Mouse (Mus musculus) embryonic facial prominence, embryonic 15.5 days (tissue): ENCODE data around the gene Vezf1. TPM values are rescaled to one million over a fixed set of nuclear protein-coding genes. Genes with fewer than 3 reads are reported as not detected.
"Not testable (repeated sequence)": the region's sequence is repeated elsewhere in the genome, so short reads cannot be mapped to it uniquely, and the experiment has no call there.

Experiments used
- ATAC-seq: fragments of 200-750 bp; cut with Nextera tagmentation; 2 replicates; pipeline ENCODE4 v1.8.0; 2017; ENCODE audit warnings: low read depth, moderate TSS enrichment; ENCODE audit not compliant: insufficient number of reproducible peaks, low FRiP score, low TSS enrichment
- H3K27ac ChIP-seq: fragments of 300-500 bp; sonication (generic); replicated peaks from 2 replicates; pipeline ENCODE4 v1.5.1; 2015; ENCODE audit warnings: mild to moderate bottlenecking, inconsistent platforms
- H3K27me3 ChIP-seq: fragments of 300-500 bp; sonication (generic); 2 replicates; pipeline ENCODE4 v1.6.1; 2015; ENCODE audit warnings: inconsistent platforms
- H3K36me3 ChIP-seq: fragments of 300-500 bp; sonication (generic); 2 replicates; pipeline ENCODE4 v1.6.1; 2015; ENCODE audit warnings: mild to moderate bottlenecking, inconsistent platforms
- H3K4me1 ChIP-seq: fragments of 300-500 bp; sonication (generic); 2 replicates; pipeline ENCODE4 v1.6.1; 2015; ENCODE audit warnings: inconsistent platforms
- H3K4me2 ChIP-seq: fragments of 300-500 bp; sonication (generic); replicated peaks from 2 replicates; pipeline ENCODE4 v1.6.1; 2015; ENCODE audit warnings: mild to moderate bottlenecking, inconsistent platforms
- H3K4me3 ChIP-seq: fragments of 300-500 bp; sonication (generic); replicated peaks from 2 replicates; pipeline ENCODE4 v1.5.1; 2015; ENCODE audit warnings: mild to moderate bottlenecking, inconsistent platforms
- H3K9ac ChIP-seq: fragments of 300-500 bp; sonication (generic); 2 replicates; pipeline ENCODE4 v1.6.1; 2015; ENCODE audit warnings: inconsistent platforms
- H3K9me3 ChIP-seq: fragments of 300-500 bp; sonication (generic); replicated peaks from 2 replicates; pipeline ENCODE4 v1.6.1; 2016; ENCODE audit warnings: inconsistent platforms
- WGBS: fragments of 180-500 bp; shearing (Covaris S2); methylation state at CpG from one replicate; pipeline ENCODE4 v1.1.7; 2015; 5-methylcytosine and 5-hydroxymethylcytosine counted together
- polyA plus RNA-seq: library from polyadenylated mRNA; unstranded; fragments of >200 nt; fragmentation: Nextera tagmentation; extraction: Ambion mirVana; gene quantifications from 2 replicates; pipeline ENCODE4 v1.2.1, GENCODE M21; 2015

Gene Vezf1
- polyA plus RNA-seq, 1 experiment from 2014 or later: 39.6 TPM

DNA sequence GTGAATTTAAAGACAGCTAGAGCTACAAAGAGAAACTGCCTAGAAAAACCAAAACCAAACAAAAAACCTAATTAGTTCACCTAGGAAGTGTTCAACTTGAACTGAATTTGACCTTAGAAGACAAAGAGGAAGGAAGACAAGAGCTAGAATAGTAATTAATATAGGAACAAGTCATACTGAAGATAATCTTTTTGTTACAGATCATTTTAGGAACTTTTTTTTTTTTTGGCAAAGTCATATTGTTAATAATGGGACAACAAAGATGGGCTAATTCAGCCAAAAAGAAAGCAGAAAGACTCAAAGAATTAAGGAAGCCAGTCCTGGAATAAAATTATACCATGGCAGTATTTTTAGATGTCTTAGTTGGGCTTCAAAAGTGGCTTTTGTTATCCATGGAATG is 23.8 kb upstream of the Vezf1 start:
- H3K9ac ChIP-seq: no peak overlapping the region
- no peak overlapping the region for H3K4me2 ChIP-seq
- ATAC-seq: no peak
- H3K27ac ChIP-seq: no peak overlapping the region
- no peaks in the 10 kb centered on the region for H3K27me3 ChIP-seq
- H3K4me3 ChIP-seq: no peak overlapping the region
- no peaks in the 10 kb centered on the region for H3K9me3 ChIP-seq
- peaks cover 2% of the 10 kb centered on the region for H3K36me3 ChIP-seq
- peaks cover 8% of the 10 kb centered on the region for H3K4me1 ChIP-seq

DNA sequence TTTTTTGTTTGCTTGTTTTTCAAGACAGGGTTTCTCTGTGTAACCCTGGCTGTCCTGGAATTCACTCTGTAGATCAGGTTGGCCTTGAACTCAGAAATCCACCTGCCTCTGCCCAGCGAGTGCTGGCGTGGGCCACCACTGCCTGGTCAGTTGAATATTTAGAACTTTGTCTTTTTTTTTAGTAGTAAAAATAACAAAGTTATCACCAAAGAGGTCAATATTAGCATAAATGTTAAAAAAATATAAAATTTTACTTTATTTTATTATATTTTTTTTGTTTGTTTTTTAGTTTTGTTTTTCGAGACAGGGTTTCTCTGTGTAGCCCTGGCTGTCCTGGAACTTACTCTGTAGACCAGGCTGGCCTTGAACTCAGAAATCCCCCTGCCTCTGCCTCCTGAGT is 22.9 kb upstream of the Vezf1 start:
- ATAC-seq, H3K9me3 ChIP-seq, H3K27me3 ChIP-seq, H3K4me3 ChIP-seq, H3K9ac ChIP-seq, H3K27ac ChIP-seq, H3K36me3 ChIP-seq, H3K4me2 ChIP-seq: not testable (repeated sequence)
- H3K4me1 ChIP-seq: peaks cover 17% of the 10 kb centered on the region
- 92% methylated on average over 3 of the region's 3 CpGs for WGBS

GRCm38 (mm10) chr11:88045878-88046277 is 22.2 kb upstream of the Vezf1 start:
- H3K36me3 ChIP-seq: peaks cover 13% of the 10 kb centered on the region
- H3K27me3 ChIP-seq: no peaks in the 10 kb centered on the region
- ATAC-seq: no peak
- no peaks in the 10 kb centered on the region for H3K9me3 ChIP-seq
- peaks cover 20% of the 10 kb centered on the region for H3K4me1 ChIP-seq
- H3K4me3 ChIP-seq: no peak overlapping the region
- H3K27ac ChIP-seq: no peak overlapping the region
- H3K9ac ChIP-seq: no peak overlapping the region
- 81% methylated on average over 4 of the region's 4 CpGs for WGBS
- H3K4me2 ChIP-seq: no peak overlapping the region

DNA sequence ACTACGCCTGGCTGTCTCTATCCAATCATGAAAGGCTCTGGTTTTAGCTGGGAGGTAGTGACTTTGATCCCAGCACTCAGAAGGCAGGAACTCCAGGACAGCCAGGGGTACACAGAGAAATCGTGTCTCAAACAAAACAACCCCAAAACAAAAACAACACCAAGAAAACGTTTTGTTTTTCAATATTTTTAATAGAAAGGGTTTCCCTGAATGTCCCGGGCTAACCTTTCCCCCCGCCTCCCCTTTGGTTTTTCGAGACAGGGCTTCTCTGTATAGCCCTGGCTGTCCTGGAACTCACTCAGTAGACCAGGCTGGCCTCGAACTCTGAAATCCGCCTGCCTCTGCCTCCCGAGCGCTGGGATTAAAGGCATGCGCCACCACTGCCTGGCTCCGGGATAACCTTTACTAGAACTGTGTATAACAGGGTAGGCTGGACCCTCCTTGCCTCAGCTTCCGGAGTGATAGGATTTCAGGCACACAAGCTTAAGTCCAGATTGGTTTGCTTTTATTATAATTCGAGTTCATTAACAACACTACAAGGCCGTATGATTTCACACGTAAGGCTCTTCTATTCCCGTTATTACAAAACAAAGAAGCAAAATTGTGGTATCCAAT is 21.6 kb upstream of the Vezf1 start:
- Histone ChIP-seq H3K4me1 (peaks cover 22% of the 10 kb centered on the region), H3K27ac (peak overlapping the region; percentile 98), H3K4me2 (peak overlapping the region; percentile 49), H3K36me3 (peaks cover 15% of the 10 kb centered on the region), H3K9me3 (no peaks in the 10 kb centered on the region), H3K9ac (peak overlapping the region; percentile 37), H3K27me3 (no peaks in the 10 kb centered on the region), H3K4me3 (peak overlapping the region; percentile 78)
- 57% methylated on average over 17 of the region's 17 CpGs for WGBS
- no peak for ATAC-seq

- H3K27me3 ChIP-seq: no peaks in the 10 kb centered on the region
- peak within 1 kb of the TSS; percentile 98 for H3K27ac ChIP-seq
- peak within 1 kb of the TSS; percentile 78 for H3K4me3 ChIP-seq
- under 1% methylated on average over 60 of the region's 60 CpGs for WGBS
- H3K9ac ChIP-seq: peak within 1 kb of the TSS; percentile 87
- H3K4me1 ChIP-seq: peaks cover 22% of the 10 kb centered on the region
- H3K4me2 ChIP-seq: peak within 1 kb of the TSS; percentile 56
- peaks cover 15% of the 10 kb centered on the region for H3K36me3 ChIP-seq
- peak; percentile 95 for ATAC-seq
- H3K9me3 ChIP-seq: no peaks in the 10 kb centered on the region
Measured at GRCm38 (mm10) chr11:88046944-88047794, 20.9 kb upstream of the Vezf1 start, which contains the start of gene Srsf1. Gene Srsf1 (plus strand): TSS chr11:88047373.

DNA sequence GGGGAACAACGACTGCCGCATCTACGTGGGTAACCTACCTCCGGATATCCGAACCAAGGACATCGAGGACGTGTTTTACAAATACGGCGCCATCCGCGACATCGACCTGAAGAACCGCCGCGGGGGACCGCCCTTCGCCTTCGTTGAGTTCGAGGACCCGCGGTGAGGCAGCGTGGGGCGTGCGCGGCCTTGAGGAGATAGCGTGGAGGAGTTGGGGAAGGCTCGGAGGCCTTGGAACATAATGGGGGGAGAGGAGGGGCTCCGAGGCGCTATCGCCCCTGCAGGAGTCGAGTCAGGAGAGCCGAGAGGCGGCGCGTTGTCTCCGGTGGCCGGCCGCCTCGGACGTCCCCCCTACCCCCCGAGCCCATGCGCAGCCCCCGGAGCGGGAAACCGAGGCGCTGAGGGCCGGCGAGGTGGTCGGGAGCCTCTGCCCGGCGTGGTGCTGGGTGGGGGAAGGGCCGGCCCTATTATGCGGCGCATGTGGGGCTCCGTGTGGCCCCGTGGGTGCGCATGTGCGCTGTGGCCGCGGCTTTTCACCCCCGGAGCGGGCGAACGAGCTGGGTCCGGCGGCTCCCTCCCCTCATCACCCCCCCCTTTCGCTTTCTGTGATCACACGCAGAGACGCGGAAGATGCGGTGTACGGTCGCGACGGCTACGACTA is 20.1 kb upstream of the Vezf1 start:
- Histone ChIP-seq H3K4me3 (peak overlapping the region; percentile 78), H3K9ac (peak overlapping the region; percentile 87), H3K4me1 (peaks cover 29% of the 10 kb centered on the region), H3K27me3 (no peaks in the 10 kb centered on the region), H3K36me3 (peaks cover 21% of the 10 kb centered on the region), H3K27ac (peak overlapping the region; percentile 98), H3K9me3 (no peaks in the 10 kb centered on the region), H3K4me2 (peak overlapping the region; percentile 56)
- ATAC-seq: peak; percentile 63
- under 1% methylated on average over 76 of the region's 76 CpGs for WGBS

GRCm38 (mm10) chr11:88048961-88049670 is 19.0 kb upstream of the Vezf1 start:
- ATAC-seq: no peak
- 11% methylated on average over 26 of the region's 26 CpGs for WGBS

DNA sequence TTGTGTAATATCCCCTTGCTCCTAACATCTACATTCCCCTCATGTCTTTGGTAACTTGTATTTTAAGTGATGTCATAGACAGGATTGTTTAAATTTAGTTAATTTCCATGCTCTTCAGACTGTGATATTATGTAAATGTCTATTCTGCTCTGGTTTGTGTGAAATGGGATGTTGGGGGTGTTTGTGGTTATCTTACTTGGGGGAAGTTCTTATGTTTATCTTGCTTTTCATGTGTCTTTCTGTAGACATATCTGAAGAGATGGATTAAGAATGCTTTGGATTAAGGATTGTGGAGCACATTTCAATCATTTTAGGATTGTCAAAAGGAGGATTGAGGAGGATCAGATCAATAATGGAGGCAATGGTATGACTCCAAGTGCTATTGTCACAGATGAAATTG is 18.3 kb upstream of the Vezf1 start:
- Histone ChIP-seq H3K9me3 (no peaks in the 10 kb centered on the region), H3K9ac (no peak overlapping the region), H3K27me3 (no peaks in the 10 kb centered on the region), H3K36me3 (peaks cover 21% of the 10 kb centered on the region), H3K27ac (no peak overlapping the region), H3K4me2 (peak overlapping the region; percentile 56), H3K4me3 (peak overlapping the region; percentile 78), H3K4me1 (peaks cover 30% of the 10 kb centered on the region)
- ATAC-seq: no peak

More at GRCm38 (mm10) chr11:88048961-88049670, 19.0 kb upstream of the Vezf1 start:
- H3K9ac ChIP-seq: peak overlapping the region; percentile 87
- H3K36me3 ChIP-seq: peaks cover 21% of the 10 kb centered on the region
- no peaks in the 10 kb centered on the region for H3K9me3 ChIP-seq
- peaks cover 30% of the 10 kb centered on the region for H3K4me1 ChIP-seq
- peak overlapping the region; percentile 78 for H3K4me3 ChIP-seq
- no peak overlapping the region for H3K27ac ChIP-seq
- H3K4me2 ChIP-seq: peak overlapping the region; percentile 56
- no peaks in the 10 kb centered on the region for H3K27me3 ChIP-seq

DNA sequence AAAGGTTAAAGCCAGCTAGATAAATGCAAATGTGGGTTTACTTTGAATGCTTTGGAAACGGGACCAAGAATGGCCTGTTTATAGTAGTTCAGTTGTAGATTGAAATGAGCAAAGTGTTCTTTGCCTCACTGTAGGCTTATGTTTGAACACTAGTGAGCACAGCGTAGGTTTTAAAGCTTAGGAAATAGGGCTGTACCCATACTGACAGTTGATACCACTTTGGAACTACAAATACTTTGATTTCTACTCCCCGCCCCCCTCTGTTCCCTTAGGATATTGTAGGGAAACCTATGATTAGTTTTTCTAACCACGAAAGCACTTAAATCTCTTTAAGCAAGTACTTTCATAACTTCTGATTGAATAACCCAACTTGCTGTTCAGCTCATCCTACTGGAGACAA is 15.4 kb upstream of the Vezf1 start:
- Histone ChIP-seq H3K9ac (no peak overlapping the region), H3K36me3 (peaks cover 21% of the 10 kb centered on the region), H3K27ac (no peak overlapping the region), H3K4me2 (no peak overlapping the region), H3K9me3 (no peaks in the 10 kb centered on the region), H3K4me1 (peaks cover 26% of the 10 kb centered on the region), H3K4me3 (no peak overlapping the region), H3K27me3 (no peaks in the 10 kb centered on the region)
- WGBS: 64% methylated on average over 4 of the region's 4 CpGs
- no peak for ATAC-seq

DNA sequence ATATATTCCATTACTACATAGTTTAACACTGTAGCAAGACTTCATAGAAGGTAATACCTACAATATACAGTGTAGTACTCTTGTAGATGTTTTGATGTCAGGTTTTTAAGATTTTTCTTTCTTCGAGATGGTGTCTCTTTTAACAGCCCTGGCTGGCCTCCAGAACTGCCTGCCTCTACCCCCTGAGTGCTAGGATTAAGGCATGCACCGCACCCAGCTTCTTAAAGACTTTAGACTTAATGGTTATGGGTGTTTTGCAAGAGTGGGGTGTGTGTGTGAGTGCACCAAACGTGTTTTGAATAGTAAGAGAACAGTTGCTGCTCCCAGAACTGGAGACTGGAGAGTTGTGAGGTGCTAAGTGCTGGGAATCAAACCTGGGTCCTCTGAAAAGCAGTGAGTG is 14.3 kb upstream of the Vezf1 start:
- ATAC-seq: no peak
- Histone ChIP-seq H3K4me1 (peaks cover 26% of the 10 kb centered on the region), H3K4me2 (no peak overlapping the region), H3K9ac (no peak overlapping the region), H3K27ac (no peak overlapping the region), H3K9me3 (no peaks in the 10 kb centered on the region), H3K27me3 (no peaks in the 10 kb centered on the region), H3K36me3 (peaks cover 21% of the 10 kb centered on the region), H3K4me3 (no peak overlapping the region)
- 41% methylated on average over 3 of the region's 3 CpGs for whole genome bisulfite sequencing

GRCm38 (mm10) chr11:88054589-88054988 is 13.5 kb upstream of the Vezf1 start:
- H3K27me3 ChIP-seq: no peaks in the 10 kb centered on the region
- 83% methylated on average over 1 of the region's 1 CpGs for WGBS
- H3K4me2 ChIP-seq: no peak overlapping the region
- no peak overlapping the region for H3K27ac ChIP-seq
- no peak for ATAC-seq
- peaks cover 17% of the 10 kb centered on the region for H3K36me3 ChIP-seq
- H3K4me1 ChIP-seq: peaks cover 19% of the 10 kb centered on the region
- H3K9me3 ChIP-seq: no peaks in the 10 kb centered on the region
- H3K4me3 ChIP-seq: no peak overlapping the region
- H3K9ac ChIP-seq: no peak overlapping the region
